Mouse (Mus musculus) brain, embryonic 14.5 days (tissue): Measurements from ENCODE around the gene Fxn.

Experiments
- CTCF ChIP-seq: fragments of 200-500 bp; IDR thresholded peaks from 2 replicates; pipeline ENCODE4 v1.5.1; 2012; ENCODE audit warnings: inconsistent platforms, mild to moderate bottlenecking, moderate library complexity, borderline replicate concordance; ENCODE audit not compliant: insufficient read depth, insufficient read length; ENCODE audit errors: extremely low read depth
- POLR2A ChIP-seq: fragments of 200-500 bp; IDR thresholded peaks from 2 replicates; pipeline ENCODE4 v1.6.1; 2012; ENCODE audit warnings: mild to moderate bottlenecking, inconsistent platforms, borderline replicate concordance; ENCODE audit not compliant: poor library complexity, insufficient read depth, insufficient read length, severe bottlenecking; ENCODE audit errors: extremely low read depth

- TF ChIP-seq POLR2A (no peak), CTCF (no peak)
Observed at GRCm38 (mm10) chr19:24280601-24281228, at the start of gene Fxn.
